Mouse (Mus musculus): Measurements from ENCODE around the gene Fto. TPM values are rescaled to one million over a fixed set of nuclear protein-coding genes. Genes with fewer than 3 reads are reported as not detected.

Fto gene
- polyA plus RNA-seq (2016; fragmentation: Nextera tagmentation; extraction: Ambion mirVana) = 81.7 and 83.2 TPM in 2 replicates

DNA sequence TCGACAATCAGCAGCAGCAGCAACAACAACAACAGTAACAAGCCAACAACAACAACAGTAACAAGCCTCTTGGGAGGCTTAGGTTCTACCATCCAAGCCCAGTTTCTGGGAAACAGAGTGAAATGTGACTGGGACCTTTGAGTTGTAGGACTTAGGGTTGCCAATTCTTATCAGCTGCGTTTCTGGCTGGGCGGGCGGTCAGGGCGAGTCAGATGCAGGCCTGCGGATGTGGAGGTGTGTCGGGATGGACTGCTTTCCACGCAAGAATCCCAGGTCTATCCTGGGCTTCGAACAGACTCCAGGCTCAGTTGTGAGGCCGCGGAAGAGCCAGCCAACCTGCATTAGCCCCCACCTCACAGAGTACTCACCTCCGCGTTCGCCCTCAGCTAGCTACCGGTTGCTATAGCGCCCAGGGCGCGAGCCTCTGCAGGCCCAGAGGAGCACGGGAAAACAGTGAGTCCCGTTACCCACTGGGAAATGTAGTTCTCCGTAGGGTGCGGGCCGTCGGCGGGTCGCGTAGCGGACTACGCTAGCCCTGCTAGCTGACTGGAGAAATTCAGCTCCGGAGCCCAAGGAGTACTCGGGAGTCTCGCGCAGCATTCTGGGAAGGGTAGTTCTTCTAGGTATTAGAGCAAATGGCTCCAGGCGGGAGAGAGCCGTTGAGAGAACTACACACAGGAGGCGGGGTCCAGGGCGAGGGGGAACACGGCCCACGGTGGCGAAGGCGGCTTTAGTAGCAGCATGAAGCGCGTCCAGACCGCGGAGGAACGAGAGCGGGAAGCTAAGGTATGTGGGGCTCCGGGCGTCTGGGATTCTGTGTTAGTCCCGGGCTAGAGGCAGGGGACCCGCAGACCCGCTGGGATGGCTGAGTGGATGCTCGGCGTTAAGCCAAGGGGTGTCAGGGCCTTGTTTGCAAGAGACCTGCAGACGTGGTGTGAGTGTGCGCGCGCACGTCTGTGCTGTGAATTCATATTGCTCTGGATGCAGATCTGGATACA, at the start of gene Fto, which contains the start of gene Rpgrip1l:
Fto (plus strand) TSS at position 691 of the 998 bp plus-strand sequence.
Rpgrip1l (minus strand) TSS at position 428 of the 998 bp plus-strand sequence.
- Histone ChIP-seq H3K9me3 (no peaks in the 10 kb centered on the region), H3K27me3 (ENCODE audit: insufficient read depth, poor library complexity, severe bottlenecking) (no peaks in the 10 kb centered on the region), H3K27ac (peak within 1 kb of the TSS; percentile 93), H3K4me3 (peak within 1 kb of the TSS; percentile 72), H3K4me1 (peaks cover 17% of the 10 kb centered on the region), H3K36me3 (0 out of 2 replicates have a peak, but pooled peaks cover 3% of the 10 kb centered on the region)
- WGBS = 1% methylated on average over 59 of the region's 59 CpGs
- peak; percentile 100 for DNase-seq (ENCODE audit: low spot score)

DNA sequence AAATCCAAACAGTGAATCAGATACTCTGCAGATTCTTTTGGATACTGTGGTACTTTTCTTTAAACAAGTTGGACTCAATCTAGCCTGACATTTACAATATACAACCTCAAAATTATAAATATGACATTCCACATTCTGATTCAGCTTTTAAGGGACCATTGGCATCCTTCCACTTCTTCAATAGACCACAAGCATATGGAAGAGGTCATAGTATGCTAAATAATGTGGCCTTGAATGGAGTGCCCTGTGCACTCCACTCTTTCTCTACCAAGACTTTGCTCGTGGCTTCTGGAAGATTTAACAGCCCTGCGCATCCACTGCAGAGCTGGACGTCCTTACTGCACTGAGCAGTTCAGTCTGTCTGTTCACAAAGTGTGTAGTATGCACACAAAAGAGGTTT, 49.4 kb upstream of the Fto start:
- H3K4me3 ChIP-seq = no peak overlapping the region
- no peak for DNase-seq (ENCODE audit: low spot score)
- peaks cover 9% of the 10 kb centered on the region for H3K36me3 ChIP-seq
- no peaks in the 10 kb centered on the region for H3K4me1 ChIP-seq
- no peaks in the 10 kb centered on the region for H3K9me3 ChIP-seq
- no peak overlapping the region for H3K27ac ChIP-seq
- H3K27me3 ChIP-seq (ENCODE audit: insufficient read depth, poor library complexity, severe bottlenecking) = no peaks in the 10 kb centered on the region
- 81% methylated on average over 3 of the region's 3 CpGs for WGBS

DNA sequence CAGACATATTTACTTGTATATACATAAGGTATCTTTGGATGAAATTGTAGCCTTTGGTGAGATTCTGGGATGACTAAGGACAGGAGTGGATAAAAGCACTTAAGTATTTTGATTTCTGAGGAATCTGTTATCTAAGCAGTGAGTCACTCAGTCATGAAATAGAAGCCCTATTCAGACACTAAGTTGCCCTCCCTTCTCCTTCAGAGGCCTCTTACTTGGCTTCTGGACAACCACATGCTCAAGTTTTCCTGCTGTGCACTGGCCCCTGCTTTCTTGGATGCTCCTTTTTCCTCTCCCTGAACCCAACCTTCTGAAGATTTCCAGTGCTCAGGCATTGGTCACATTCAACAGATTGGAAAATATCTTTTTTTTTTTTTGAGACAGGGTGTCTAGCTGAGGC, 48.8 kb upstream of the Fto start:
- Histone ChIP-seq H3K4me1 (no peaks in the 10 kb centered on the region), H3K27ac (no peak overlapping the region), H3K4me3 (no peak overlapping the region), H3K36me3 (peaks cover 9% of the 10 kb centered on the region), H3K9me3 (no peaks in the 10 kb centered on the region), H3K27me3 (ENCODE audit: insufficient read depth, poor library complexity, severe bottlenecking) (no peaks in the 10 kb centered on the region)
- DNase-seq (ENCODE audit: low spot score) = no peak

DNA sequence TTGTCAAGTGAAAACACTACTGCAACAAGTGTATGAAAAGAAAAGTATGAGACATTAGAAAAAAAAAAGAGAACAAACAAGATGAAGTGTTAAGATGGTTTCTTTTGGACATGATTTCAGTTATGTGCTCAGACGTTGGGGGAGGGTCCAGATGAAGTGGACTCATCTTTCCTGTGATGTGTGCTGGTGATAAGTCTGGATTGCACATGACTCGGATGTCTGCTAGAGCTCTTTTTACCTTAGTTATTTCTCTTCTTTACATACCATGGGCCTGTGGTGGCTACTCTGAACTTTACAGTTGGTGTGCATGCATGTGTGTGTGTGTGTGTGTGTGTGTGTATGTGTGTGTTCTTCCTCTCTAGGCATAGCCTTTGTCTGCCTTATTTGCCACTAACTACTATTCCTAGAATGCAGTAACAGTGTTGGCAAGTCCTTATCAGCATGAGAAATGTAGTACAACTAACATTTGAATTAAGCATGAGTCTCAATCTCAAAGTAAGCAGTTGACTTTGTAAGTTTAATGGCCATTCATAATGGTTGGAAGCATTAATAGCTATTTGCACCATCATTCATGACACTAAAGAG, 43.9 kb upstream of the Fto start:
- no peak for DNase-seq (ENCODE audit: low spot score)
- H3K4me1 ChIP-seq = no peaks in the 10 kb centered on the region
- peaks cover 9% of the 10 kb centered on the region for H3K36me3 ChIP-seq
- no peak overlapping the region for H3K4me3 ChIP-seq
- H3K9me3 ChIP-seq = no peaks in the 10 kb centered on the region
- 52% methylated on average over 2 of the region's 2 CpGs for WGBS
- no peaks in the 10 kb centered on the region for H3K27me3 ChIP-seq (ENCODE audit: insufficient read depth, poor library complexity, severe bottlenecking)
- H3K27ac ChIP-seq = no peak overlapping the region

DNA sequence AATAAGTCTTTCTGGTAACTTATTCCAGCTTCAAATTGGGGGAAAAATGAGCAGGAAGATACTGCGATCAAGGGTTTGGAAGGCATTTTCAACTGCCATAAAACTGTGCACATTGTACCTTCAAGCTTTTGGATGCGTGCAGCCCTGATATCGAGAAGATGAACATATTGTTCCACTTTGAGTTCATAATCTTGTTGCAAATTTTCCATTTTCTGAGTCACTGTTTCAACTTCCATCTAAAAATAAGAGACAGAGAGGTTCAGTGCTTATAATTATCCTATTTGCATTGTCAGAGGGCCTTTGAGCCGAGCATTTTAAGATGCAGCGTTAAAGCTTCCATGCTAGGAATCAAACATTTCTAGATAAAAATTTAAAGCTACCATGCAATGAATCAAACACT, 39.8 kb upstream of the Fto start:
- Histone ChIP-seq H3K4me3 (no peak overlapping the region), H3K9me3 (peaks cover 2% of the 10 kb centered on the region; the same call in 1 of the 2 replicates), H3K27ac (no peak overlapping the region), H3K36me3 (peaks cover 3% of the 10 kb centered on the region; the same call in 1 of the 2 replicates), H3K4me1 (no peaks in the 10 kb centered on the region), H3K27me3 (ENCODE audit: insufficient read depth, poor library complexity, severe bottlenecking) (no peaks in the 10 kb centered on the region)
- 93% methylated on average over 5 of the region's 5 CpGs for WGBS
- no peak for DNase-seq (ENCODE audit: low spot score)

DNA sequence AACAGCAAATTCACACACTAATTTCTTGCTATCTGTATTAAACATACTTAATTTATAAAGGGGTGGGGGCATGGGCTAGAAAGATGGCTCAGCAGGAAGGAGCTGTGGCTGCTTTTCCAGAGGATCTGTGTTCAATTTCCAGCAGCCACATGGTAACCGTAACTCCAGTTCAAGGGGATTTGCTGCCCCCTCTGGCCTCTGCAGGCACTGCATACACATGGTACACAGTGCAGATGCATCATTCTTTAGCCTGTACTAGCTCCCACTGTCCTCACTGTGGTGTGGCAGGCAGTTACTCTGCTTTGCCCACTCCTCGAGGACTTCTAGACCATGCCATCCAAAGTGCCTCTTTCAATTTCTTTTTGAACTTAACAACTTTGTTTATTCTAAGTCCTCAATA, 37.0 kb upstream of the Fto start:
- peaks cover 2% of the 10 kb centered on the region; the same call in 1 of the 2 replicates for H3K9me3 ChIP-seq
- no peak overlapping the region for H3K4me3 ChIP-seq
- no peaks in the 10 kb centered on the region for H3K4me1 ChIP-seq
- no peak overlapping the region for H3K27ac ChIP-seq
- H3K36me3 ChIP-seq = peaks cover 3% of the 10 kb centered on the region; the same call in 1 of the 2 replicates
- H3K27me3 ChIP-seq (ENCODE audit: insufficient read depth, poor library complexity, severe bottlenecking) = no peaks in the 10 kb centered on the region
- no peak for DNase-seq (ENCODE audit: low spot score)
- whole genome bisulfite sequencing = 97% methylated on average over 2 of the region's 2 CpGs

DNA sequence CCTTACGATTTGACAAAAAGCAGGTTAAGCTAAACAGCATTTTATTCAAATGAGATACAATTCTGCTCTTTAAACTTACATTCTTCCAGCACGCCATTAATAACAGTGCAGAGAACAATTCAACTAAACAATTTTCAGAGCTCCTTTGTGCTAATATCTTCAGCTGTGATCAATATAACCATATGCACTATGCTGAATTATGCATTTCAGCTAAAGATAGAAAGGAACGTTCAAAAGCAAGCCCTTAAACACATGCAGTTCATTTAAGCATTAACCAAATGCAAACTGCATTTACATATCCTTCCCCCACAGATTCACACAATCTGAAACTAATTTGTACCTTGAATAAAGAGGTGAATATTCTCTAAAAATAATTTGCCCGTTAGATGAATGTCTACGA, 35.3 kb upstream of the Fto start:
- peaks cover 2% of the 10 kb centered on the region; the same call in 1 of the 2 replicates for H3K9me3 ChIP-seq
- H3K4me1 ChIP-seq = 0 out of 2 replicates have a peak, but pooled peaks cover 3% of the 10 kb centered on the region
- WGBS = 85% methylated on average over 5 of the region's 5 CpGs
- H3K4me3 ChIP-seq = no peak overlapping the region
- H3K36me3 ChIP-seq = peaks cover 3% of the 10 kb centered on the region; the same call in 1 of the 2 replicates
- H3K27ac ChIP-seq = no peak overlapping the region
- no peaks in the 10 kb centered on the region for H3K27me3 ChIP-seq (ENCODE audit: insufficient read depth, poor library complexity, severe bottlenecking)
- no peak for DNase-seq (ENCODE audit: low spot score)

DNA sequence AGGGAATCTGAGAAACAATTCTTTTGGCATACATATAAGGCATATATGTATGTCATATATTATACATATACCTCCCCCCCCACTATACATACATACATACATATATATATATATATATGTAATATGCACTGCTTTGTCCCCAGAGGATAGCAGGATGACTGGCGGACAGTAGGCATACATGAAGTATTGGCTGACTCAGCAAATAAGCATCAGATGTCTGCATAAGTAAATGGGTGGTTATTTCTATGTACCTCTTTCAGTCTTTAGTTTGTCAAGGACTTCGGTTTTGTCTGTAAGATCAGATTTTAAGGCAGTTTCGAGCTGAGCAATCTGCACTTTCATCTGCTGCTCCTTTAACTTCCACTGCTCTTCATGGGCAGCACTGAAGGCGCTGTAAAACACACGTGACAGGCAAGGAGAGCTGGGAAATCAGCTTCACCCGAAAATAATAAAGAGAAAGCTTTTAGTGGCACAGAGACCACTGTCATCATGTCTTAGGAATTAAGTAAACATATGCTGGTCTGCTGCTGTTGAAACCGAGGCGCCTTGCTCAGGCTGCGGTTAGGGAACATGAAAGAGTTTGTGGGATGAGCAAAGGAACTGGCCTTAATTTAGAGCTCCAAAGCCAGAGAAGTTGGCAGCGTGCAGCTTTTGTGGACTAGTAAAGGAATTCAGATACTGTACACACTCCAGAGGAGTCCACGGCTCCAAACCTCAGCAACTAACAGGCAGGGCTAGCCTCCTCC, 32.7 kb upstream of the Fto start:
- H3K27ac ChIP-seq = no peak overlapping the region
- H3K4me1 ChIP-seq = 0 out of 2 replicates have a peak, but pooled peaks cover 4% of the 10 kb centered on the region
- no peaks in the 10 kb centered on the region; the same call in 1 of the 2 replicates for H3K36me3 ChIP-seq
- H3K4me3 ChIP-seq = no peak overlapping the region
- peaks cover 2% of the 10 kb centered on the region; the same call in 1 of the 2 replicates for H3K9me3 ChIP-seq
- WGBS = 83% methylated on average over 11 of the region's 11 CpGs
- no peak for DNase-seq (ENCODE audit: low spot score)
- H3K27me3 ChIP-seq (ENCODE audit: insufficient read depth, poor library complexity, severe bottlenecking) = no peaks in the 10 kb centered on the region

DNA sequence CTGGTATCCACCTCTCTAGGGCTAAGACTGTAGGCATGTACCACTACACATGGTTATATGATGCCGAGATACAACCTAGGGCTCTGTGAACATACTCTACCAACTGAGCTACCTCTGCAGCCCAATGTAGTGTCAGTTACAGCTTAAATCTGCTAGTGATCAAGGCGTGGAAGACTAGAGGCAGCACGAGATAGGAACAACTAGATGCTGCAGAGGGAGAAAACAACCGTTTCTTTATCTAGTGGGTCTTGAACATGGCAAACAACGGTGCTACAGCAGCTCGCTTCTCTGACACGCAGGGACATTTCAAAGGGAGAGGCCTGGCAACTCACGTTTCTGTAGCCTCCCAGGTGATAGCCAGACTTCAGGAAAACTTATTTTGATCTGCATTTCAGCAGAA, 31.8 kb upstream of the Fto start:
- H3K4me3 ChIP-seq = no peak overlapping the region
- DNase-seq (ENCODE audit: low spot score) = no peak
- H3K27me3 ChIP-seq (ENCODE audit: insufficient read depth, poor library complexity, severe bottlenecking) = no peaks in the 10 kb centered on the region
- 76% methylated on average over 8 of the region's 8 CpGs for WGBS
- H3K9me3 ChIP-seq = no peaks in the 10 kb centered on the region
- H3K4me1 ChIP-seq = 0 out of 2 replicates have a peak, but pooled peaks cover 6% of the 10 kb centered on the region
- no peaks in the 10 kb centered on the region for H3K36me3 ChIP-seq
- no peak overlapping the region for H3K27ac ChIP-seq

DNA sequence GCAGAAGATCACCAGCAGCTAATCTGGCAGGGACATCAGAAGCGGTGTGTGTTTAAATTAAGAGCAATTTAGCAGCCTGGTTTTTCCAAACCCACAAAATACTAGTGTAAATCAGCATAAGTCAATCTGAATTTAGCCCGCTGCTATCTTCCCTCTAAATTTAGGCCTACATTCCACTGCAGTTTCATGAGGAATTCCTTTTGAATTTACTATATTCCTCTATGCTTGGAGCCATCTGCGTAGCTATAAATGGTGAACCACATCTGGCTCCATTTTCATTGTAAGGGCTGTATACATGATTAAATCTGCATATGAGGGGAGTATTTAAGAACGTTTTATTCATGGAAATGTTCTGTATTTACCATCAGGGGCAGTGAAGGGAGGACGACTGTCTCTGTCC, 30.7 kb upstream of the Fto start:
- no peaks in the 10 kb centered on the region for H3K36me3 ChIP-seq
- no peak for DNase-seq (ENCODE audit: low spot score)
- H3K27me3 ChIP-seq (ENCODE audit: insufficient read depth, poor library complexity, severe bottlenecking) = no peaks in the 10 kb centered on the region
- no peak overlapping the region for H3K27ac ChIP-seq
- H3K9me3 ChIP-seq = no peaks in the 10 kb centered on the region
- whole genome bisulfite sequencing = 66% methylated on average over 5 of the region's 5 CpGs
- peaks cover 13% of the 10 kb centered on the region; the same call in 1 of the 2 replicates for H3K4me1 ChIP-seq
- H3K4me3 ChIP-seq = no peak overlapping the region

DNA sequence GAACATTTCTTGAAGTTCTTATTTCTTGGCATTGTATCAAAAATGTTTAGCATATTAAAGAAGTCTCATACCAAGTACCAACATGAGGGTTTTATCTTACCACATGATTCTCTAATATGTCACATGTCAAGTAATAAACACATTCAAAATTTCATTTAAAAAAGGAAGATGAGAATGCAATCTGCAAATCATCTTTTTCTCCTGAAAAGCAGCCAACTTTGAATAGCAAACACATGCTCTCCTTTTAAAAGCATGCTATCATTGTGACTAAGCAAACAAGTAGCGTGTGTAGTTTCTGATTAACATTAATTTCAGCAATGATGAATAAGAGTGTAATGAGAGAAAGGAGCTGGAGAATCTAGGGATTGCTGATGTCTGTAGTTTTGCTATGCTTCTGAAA, 29.5 kb upstream of the Fto start:
- 92% methylated on average over 1 of the region's 1 CpGs for WGBS
- DNase-seq (ENCODE audit: low spot score) = no peak
- Histone ChIP-seq H3K4me1 (peaks cover 20% of the 10 kb centered on the region; the same call in 1 of the 2 replicates), H3K4me3 (no peak overlapping the region), H3K27ac (no peak overlapping the region), H3K36me3 (no peaks in the 10 kb centered on the region), H3K27me3 (ENCODE audit: insufficient read depth, poor library complexity, severe bottlenecking) (no peaks in the 10 kb centered on the region), H3K9me3 (no peaks in the 10 kb centered on the region)

DNA sequence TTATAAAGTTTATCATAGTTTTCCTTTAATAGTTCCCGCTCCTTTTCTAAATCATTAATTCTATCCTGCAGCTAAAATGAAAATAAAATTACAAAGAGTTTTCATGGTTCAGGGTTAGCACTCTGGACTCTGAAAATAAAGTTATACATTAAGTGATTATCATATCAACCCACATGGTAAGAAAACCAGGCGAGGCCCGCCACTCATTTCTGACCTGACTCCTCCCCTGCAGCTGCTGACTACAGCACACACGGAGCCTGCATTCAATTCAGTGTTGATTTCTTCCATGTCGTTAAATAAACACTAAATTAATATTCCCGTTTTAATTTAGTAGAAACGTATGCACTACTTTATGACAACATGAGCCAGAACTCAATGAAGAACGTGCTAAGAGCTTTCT, 27.1 kb upstream of the Fto start:
- no peak for DNase-seq (ENCODE audit: low spot score)
- no peak overlapping the region for H3K27ac ChIP-seq
- WGBS = 79% methylated on average over 8 of the region's 8 CpGs
- H3K9me3 ChIP-seq = no peaks in the 10 kb centered on the region
- no peaks in the 10 kb centered on the region for H3K27me3 ChIP-seq (ENCODE audit: insufficient read depth, poor library complexity, severe bottlenecking)
- H3K4me3 ChIP-seq = no peak overlapping the region
- H3K4me1 ChIP-seq = peaks cover 20% of the 10 kb centered on the region; the same call in 1 of the 2 replicates
- H3K36me3 ChIP-seq = no peaks in the 10 kb centered on the region

Data from heart, embryonic 10.5 days (tissue).